Mouse (Mus musculus) thymus, postnatal 25 days (tissue): ENCODE results near the gene Amigo3.
"Not testable (repeated sequence)": the region's sequence is repeated elsewhere in the genome, so short reads cannot be mapped to it uniquely, and the experiment has no call there.

Source experiments
- DNase-seq: peaks from one replicate; pipeline ENCODE4 v3.0.0; 2022

The Amigo3 gene

DNA sequence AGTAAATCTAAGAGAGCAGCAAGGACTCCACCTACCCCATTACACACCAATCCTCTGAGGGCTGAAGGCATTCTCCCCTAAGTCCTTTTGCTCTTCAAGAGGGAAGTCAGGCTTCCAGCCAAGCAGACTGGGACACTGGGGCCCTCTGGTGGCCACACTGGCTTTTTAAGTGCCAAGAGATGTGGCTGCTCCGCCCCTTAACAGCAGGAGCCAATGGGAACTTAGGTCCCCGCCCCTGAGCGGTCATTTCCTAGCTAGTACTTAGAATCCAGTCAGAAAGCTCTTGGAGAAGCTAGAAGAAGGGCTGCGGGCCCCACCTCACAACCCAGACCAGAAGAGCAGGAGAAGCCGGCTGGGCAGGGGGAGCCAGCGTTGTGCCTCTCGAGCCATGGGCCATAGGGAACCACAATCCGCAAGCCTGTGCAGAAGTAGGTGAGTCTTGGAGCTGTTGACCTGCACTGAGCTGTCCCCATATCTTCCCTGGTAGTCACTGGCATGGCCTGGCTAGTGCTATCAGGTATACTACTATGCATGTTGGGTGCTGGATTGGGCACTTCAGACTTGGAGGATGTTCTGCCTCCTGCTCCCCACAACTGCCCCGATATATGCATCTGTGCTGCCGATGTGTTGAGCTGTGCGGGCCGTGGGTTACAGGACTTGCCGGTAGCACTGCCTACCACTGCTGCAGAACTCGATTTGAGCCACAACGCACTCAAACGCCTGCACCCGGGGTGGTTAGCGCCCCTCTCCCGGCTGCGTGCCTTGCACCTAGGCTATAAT lies at the start of gene Amigo3:
TSS of gene Amigo3 (plus strand) at position 275 of the 780 bp plus-strand sequence.
- peak; percentile 96 for DNase-seq

DNA sequence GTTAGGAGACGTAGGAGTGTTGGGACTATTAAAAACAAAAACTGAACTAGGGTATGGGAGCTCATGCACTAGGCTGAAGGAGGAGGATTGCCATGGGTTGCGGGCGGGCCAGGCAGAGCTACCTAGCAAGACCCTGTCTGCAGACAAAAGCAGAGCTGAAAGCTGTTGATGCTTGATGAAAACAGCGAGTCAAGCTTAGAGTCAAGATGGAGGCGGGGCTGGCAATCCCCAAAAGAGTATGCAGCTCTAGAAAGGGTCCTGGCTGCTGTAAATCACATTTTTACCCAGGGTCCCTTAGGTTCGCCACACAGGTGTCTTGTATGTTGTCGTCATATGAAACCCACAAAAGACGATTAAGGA lies 49.4 kb upstream of the Amigo3 start:
- peak; percentile 51 for DNase-seq

DNA sequence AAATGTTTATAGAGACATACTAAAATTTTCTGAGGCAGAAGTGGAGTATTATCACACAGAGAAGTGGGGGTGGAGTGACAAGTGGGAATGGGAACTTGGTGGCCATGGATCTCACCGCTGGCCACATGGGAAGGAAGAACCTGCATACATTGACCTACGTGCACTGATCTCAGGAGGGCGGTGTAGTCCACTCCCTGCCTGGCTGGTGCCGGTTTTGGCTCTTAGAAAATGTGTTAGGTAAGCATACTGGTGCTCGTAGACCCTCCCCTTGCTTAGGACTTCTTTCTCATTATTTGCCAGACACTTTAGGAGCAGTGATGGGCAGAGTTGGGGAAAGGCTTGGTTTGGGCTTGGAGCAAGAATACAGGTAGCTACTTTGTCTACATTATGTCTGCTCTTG lies 44.9 kb upstream of the Amigo3 start:
- DNase-seq: no peak

DNA sequence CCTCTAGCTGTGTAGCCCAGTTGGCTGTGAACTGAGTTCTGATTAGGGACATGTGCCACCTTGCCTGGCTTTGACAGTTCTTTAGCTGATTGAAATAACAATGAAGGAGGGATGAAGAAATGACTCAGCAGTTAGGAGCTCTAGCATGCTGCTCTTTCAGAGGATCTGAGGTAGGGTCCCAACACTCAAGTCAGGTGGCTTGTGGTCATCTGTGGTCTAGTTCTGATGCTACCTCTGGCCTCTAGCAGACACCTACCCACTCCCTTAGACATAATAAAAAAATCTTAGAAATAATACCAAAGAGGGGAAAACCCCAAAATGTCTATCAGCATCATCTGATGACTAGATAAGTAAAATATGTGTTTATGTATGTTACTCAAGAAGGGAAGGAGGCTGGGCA lies 42.6 kb upstream of the Amigo3 start:
- DNase-seq: no peak

DNA sequence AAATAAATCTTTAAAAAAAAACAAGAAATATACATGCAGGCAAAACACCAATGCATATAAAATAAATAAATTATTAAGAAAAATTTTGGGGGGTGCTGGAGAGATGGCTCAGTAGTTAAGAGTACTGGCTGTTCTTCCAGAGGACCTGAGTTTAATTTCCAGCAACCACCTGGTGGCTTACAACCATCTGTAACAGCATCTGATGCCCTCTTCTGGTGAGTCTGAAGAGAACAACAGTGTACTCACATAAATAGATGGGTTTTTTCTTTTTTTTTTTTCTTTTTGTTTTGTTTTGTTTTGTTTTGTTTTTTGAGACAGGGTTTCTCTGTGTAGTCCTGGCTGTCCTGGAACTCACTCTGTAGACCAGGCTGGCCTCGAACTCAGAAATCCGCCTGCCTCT lies 39.4 kb upstream of the Amigo3 start:
- DNase-seq: not testable (repeated sequence)

DNA sequence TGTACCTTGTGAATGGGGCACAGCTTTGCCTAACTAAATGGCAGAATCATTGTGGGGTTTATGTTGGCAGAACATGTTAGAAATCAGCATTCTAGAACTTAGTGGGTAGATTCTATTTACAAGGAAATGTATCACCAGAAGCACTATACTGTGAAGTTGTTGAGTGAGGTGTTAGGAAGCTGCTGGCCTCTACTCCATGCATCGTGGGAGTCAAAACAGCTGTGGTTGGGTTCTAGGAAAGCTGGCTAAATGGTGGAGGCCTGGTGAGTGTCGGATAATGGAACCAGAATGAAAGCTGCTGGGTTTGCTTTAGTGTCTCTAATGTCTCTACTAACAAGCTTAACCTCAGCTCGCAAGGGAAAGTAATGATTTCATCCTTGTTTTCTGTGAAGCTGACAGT lies 35.8 kb upstream of the Amigo3 start:
- DNase-seq: no peak

DNA sequence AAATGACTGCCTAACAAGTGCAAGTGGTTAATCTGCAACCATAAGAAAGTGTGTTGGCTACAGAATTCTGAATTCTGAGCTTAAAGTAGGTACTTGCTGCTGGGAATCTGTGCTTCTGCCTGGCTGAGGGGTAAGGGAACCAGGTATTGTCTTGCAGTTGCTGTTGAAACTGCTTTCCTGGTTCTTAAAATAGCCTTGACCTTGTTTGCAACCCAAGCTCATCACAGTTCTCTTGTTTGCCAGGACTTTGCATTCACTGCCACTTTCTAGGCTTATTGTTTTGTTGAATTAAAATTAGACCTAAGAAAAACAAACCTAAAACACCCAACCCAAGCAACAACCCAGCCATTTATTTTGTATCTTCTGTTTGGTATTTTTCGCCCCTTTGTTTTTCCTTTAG lies 32.2 kb upstream of the Amigo3 start:
- no peak for DNase-seq

DNA sequence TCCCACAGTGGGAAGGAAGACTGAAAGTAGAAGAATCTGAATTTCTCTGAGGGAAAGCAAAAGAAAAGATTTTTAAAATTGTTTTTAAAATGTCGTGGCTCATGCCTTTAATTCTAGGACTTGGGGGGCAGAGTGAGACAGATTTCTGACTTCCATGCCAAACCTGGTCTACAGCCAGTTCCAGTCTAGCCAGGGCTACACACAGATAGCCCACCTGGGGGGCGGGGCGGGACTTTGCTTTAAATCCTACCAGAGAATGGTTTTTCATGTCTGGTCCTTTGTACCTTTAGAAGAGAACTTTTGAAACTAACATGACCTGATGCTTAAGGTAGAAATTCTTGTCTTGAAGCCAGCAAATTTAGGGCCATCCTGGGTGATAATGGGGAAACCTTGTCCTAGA lies 29.7 kb upstream of the Amigo3 start:
- no peak for DNase-seq

DNA sequence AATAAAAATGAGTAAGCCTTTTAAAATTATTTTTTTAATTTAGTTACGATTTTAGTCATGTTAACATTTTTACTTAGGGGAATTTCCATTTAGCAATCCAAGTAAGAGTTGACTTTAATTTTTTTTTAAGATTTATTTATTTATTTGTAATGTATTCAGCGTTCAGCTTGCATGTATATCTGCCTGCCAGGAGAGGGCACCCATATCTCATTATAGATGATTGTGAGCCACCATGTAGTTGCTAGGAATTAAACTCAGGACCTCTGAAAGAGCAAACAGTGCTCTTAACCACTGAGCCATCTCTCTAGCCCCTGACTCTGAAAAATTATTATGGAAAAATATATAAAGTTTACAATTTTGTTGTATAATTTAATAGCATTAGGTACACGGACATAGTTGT lies 26.4 kb upstream of the Amigo3 start:
- DNase-seq: no peak

DNA sequence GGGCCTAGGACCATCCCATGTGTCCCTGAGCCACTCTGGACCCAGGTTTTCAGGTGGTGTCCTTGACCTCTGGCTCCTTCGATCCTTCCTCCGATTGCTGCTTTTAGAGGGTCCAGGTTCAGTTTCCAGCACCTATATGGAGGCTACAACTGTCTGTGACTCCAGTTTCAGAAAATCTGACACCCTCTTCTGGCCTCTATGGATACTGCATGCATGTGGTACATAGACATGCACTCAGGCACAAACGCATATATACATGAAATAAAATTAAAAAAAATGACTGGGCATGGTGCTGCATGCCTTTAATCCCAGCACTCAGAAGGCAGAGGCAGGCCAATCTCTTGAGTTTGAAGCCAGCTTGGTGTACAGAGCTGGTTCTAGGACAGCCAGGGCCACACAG lies 25.1 kb upstream of the Amigo3 start:
- no peak for DNase-seq

DNA sequence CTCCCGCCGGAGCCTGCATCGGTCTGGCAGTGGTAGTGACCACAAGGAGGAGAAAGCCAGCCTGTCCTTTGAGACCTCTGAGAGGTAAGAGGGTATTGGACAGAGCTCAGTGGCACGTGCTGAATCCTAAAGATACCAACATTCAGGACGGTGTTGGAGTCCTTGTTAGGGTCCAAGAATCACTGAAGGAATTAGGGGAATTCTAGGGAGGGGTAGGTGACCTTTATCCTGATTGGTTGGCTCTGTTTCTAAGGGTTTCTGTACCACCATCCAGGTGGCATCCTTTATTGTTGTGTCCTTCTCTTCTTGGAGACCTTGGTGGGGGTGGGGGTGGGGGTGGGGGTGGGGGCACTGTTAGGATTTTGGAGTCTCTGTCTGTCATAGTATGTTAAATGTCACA lies 20.8 kb upstream of the Amigo3 start:
- no peak for DNase-seq

DNA sequence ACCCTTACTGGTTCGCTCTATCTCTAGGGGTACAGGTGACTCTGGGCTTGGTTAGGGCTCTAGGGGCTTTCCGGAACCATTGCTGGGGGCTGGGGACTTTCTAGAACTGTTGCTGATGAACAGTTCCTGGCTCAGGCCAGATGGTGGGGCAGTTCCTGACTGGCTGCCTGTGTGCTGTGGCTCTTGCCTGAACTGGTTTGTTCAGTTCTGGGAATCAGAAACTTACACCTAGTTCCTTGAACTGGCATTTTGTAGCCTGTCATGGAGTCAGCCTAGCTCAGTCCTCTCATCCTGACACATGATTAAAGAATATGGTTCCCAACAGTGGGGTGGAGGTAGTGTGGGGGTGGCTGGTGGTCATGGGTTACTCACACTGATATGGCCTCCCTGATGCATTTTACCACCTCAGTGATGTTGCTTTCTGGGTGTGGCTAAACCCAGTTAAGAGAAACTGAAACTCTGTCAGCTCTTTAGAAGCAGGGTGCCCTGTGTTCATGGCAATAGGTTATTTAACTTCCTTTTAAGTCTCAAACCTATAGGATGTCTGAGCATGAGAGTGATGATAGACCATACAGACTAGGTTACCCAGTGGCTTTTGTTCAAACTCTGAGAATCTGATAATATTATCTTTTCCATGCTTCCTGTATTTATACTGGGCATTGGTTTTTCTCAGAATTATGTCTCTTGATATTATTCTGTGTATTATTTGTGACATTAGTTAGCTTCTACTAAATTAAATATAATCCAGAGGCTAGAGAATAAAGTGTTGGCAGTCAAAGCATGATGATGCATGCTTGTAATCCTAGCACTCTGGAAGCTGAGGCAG lies 17.4 kb upstream of the Amigo3 start:
- no peak for DNase-seq

DNA sequence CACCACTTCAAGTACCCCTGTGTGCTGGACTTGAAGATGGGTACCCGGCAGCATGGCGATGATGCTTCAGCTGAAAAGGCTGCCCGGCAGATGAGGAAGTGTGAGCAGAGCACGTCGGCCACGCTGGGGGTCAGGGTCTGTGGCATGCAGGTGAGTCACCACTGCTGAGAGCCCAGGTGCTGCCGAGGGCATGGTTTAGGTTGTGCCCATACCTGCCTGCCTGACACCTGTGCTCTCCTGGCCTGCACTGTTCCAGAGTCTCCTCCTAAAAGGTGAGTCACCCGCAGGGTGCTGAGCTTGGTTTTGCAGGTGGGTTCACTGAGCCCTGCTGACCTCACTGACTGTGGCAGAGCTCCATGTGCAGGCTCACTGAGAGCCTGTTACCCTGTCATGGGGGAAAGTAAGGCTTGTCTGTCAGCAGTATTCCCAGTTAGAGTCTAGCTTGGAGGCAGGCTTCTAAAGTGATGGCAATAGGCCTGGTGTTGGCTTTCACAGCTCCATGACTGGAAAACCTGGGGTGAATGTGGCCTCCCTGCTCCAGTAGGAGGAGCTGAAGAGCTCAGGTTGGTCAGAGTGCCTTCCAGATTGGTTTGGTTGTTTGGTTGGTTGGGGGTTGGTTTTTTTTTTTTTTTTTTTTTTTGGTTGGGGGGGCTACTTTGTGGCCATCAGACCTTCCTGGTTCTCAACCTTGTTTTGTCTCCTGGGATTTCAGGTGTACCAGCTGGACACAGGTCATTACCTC lies 8.0 kb upstream of the Amigo3 start:
- no peak for DNase-seq

DNA sequence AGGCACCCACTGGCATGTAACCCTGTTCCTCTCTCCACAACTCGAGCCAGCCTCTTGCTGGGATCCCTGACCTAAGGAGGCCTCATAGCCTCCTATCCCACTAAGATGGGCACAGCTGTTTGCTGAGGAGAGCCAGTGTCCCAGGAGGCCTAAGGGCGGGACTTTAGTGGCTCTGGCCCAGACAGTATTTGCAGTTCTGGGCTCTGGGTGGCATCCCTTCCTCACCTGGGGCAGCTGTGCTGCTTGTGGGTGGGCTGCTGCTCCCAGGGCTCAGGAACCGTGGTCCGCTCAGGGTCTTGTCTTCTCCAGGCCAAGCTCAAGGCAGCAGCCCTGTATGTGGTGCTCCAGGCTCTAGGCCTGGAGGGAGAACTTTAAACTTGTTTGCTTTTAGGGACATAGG lies 6.4 kb upstream of the Amigo3 start:
- DNase-seq: no peak

DNA sequence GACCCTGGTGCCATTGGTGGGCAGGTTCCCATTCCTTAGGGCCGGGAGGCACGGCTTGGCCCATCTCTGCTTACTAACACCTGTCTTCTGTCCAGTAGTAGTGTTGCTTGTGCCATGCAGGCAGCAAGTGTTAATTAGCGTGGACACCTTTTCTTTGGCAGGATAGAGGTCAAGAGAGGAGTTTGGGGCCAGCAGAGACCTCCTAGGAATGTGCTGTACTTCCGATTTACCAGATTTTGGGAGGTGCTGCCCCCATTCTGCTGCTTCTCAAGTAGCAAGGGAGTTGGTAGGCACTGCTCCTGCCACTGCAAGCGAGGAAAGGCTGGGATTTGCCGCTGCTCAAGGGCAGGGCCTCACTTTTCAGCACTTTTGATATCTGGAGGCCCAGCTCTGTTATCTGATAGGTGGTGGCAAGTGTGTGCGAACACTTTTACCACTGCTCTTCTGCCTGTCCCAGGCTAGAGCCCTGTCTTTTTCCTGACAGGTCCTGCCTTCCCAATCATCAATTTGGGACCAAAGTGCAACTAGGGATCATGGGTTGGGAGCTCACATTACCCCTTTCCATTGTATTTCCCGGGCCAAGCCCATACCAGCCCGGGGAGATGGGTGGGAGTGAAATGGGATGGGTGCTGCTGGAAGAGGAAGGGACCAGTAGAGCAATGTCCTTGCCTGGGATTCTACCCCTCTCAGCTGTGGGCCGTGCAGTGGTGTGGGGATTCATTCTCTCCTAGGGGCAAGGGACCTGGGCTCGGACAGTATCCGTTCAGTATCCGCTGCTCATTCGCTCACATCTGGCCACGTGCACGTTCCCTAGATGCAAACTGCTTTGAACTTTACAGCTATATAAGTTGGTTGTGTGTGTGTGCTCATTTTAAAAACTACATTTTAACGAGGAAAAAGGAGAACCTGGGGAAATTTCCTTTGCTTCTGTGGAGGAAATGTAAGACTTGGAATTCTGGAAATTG lies 5.1 kb upstream of the Amigo3 start:
- DNase-seq: no peak

DNA sequence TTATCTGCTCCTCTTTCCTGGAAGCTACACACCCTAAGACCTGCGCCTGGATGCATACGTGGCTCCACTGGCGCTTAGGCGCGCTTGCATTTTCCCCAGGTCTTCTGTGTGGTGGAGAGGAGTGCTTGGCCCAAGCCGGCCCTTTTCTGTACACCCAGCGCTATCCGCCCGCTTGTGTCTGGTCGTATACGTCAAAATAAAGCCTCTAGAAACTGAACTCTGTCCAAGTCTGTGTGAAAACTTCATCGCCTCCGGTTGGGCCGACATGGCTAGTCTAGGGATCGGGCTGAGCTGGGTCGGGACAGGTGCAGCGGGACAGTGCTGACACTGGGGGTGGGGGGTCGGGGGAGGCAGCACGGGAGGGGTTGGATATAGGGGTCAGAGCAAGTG lies 4.4 kb upstream of the Amigo3 start:
- DNase-seq: no peak

DNA sequence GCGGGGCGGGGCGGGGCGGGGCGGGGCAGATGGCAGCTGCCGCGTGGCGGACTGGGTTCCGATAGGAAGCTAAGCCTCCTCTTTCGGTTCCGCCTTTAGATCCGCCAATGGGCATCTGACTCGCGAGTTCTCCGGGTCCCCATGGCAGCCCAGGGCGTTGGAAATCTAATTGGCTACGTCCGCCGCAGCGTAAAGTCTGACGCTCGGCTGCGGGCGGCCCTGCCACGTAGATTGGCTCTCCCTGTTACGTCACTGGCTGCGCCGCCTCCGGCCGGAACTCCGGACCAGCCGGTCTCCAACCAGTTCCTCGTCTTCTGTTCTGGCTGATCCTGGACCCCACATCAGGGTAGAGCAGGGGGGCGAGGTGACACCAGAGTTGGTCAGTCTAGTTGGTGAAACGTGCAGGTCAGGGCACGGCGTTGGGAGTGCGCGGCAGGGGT lies 3.9 kb upstream of the Amigo3 start, which contains the start of gene Gmppb:
TSS of gene Gmppb (plus strand) at position 227 of the 440 bp plus-strand sequence.
- DNase-seq: peak; percentile 91

DNA sequence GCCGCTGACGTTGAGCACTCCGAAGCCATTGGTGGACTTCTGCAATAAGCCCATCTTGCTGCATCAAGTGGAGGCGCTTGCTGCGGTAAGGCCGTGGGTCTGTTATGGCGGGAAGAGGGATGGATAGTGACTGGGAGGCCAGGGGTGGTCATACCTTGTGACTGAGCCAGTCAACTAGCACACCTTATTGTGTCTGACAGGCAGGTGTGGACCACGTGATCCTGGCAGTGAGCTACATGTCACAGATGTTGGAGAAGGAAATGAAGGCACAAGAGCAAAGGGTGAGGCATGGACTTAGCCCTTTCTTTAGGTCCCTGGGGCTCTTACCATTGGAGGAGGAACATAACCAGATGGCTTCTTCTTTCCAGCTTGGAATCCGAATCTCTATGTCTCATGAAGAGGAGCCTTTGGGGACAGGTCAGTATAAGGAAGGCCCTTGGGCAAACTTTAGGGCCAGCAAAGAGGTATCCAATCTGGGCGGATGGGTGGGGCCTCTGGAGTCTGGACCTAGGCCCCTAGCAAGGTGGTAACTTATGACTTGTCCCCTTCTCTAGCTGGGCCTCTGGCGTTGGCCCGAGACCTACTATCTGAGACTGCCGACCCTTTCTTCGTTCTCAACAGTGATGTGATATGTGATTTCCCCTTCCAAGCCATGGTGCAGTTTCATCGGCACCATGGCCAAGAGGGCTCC lies 3.3 kb upstream of the Amigo3 start:
- DNase-seq: no peak

DNA sequence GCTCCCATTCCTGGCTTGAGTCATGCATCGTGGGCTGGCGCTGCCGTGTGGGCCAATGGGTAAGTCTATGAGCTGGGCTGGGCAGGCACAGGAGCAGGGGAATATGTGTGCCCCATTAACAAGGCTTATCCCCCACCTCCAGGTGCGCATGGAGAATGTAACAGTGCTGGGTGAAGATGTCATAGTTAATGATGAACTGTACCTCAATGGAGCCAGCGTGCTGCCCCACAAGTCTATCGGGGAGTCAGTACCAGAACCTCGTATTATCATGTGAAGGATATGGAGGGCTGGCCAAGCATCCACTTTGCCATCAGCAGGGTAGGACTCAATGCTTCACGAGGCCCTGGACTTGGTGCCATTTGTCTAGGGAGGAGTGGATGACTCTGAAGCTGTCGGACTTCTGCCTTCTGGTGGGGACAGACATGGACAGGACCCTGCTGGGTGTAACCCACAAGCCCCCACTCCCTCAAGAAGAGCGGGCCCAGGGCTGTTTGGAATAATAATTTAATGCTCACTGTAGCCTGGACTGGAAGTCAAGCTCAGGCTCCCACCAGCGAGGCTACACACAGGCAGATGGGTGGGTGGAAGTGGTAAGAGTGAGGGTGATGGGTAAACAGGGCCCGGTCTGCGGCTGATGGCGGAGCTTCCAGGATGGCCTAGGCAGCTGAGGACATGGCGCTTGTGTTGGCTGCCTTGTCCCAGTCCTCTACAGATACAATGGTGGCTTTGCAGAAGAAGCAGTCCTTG lies 1.6 kb upstream of the Amigo3 start:
- no peak for DNase-seq

DNA sequence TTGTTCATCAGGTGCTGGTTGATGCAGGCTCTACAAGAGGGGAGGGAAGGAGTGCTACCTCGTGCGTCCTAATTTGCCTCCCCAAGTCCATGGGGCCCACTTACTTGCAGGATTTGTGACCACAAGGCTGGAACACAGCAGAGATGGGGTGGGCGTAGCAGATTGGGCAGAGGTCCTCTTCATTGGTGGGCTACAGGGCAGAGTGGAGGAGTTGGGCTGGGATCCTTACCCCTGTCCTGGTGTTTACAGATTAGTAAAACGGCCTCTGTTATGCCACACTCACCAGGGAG lies 1.1 kb upstream of the Amigo3 start:
- DNase-seq: no peak

DNA sequence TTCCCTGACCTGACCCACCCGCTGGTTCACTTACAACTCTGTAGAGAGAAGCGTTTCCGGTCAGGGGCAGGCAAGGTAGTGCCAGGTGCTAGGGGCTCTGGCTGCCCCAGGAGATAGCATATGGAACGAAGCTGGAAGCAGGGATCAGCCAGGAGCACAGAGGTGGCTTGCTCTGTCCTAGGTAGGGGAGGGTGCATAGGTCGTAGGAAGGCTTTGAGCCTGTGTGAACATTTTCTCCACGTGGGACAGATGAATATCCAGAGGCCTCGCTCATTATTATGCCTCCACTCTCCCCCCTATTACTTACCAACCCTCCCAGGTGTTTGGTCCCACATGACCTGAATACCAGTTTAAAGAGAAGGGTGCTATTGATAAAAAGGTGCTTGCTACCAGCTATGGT lies 548 bp upstream of the Amigo3 start:
- no peak for DNase-seq
